Comparison of ENCODE assay signal across 27 mouse cellular contexts in genomic region chr4:132488976-132489375, GRCm38 (mm10). TPM values are rescaled to one million over a fixed set of nuclear protein-coding genes. Genes with fewer than 3 reads are reported as not detected.
DNase-seq lines count a peak whose midpoint lies in the region; ATAC-seq and TF ChIP-seq lines count a peak whose summit lies in the region.
"Had no signal": no experiment of that assay in that cellular context is flagged by ENCODE, and none has a peak within 500 bp of the region (broad histone marks: within the 10 kb centered on the region; RNA-seq: fewer than 3 reads in every experiment).

No protein-coding gene starts in this region.

- no peaks in the 10 kb centered on the region for H3K27me3 ChIP-seq in kidney, adult 2 months (replicated peaks; ENCODE audit: control insufficient read depth, insufficient read depth, low read length)
- no peaks in the 10 kb centered on the region for H3K27me3 ChIP-seq in lung, postnatal 0 days (replicated peaks; ENCODE audit: insufficient read depth, low read length)
- no peaks in the 10 kb centered on the region for H3K27me3 ChIP-seq in midbrain, embryonic 11.5 days (ENCODE audit: control insufficient read depth, insufficient read depth, low read length)
- H3K27me3 ChIP-seq in midbrain, embryonic 15.5 days (replicated peaks), result no peaks in the 10 kb centered on the region
- H3K27me3 ChIP-seq: CH12.LX; embryonic facial prominence, embryonic 12.5 days; embryonic facial prominence, embryonic 15.5 days; heart, embryonic 13.5 days; Patski had no signal

- no peaks in the 10 kb centered on the region for H3K36me3 ChIP-seq in kidney, adult 2 months (ENCODE audit: control insufficient read depth, insufficient read depth, low read length)
- peaks cover 3% of the 10 kb centered on the region; the same call in 1 of the 2 replicates for H3K36me3 ChIP-seq in lung, postnatal 0 days (ENCODE audit: insufficient read depth, low read length)
- no peaks in the 10 kb centered on the region for H3K36me3 ChIP-seq in midbrain, embryonic 11.5 days (ENCODE audit: control insufficient read depth, insufficient read depth, low read length)
- H3K36me3 ChIP-seq in midbrain, embryonic 15.5 days (replicated peaks), result no peaks in the 10 kb centered on the region

- TF ChIP-seq CTCF in kidney, adult 2 months (conservative IDR thresholded peaks at IDR 0.05; ENCODE audit: insufficient read depth, insufficient read length, low read depth, low read length), result no peak
- no peak for TF ChIP-seq CTCF in lung, postnatal 0 days (IDR thresholded peaks at IDR 0.05)
- no peak for TF ChIP-seq CTCF in lung, adult 2 months (IDR thresholded peaks at IDR 0.05; ENCODE audit: insufficient read depth, low read length)

- no peak overlapping the region for H3K4me3 ChIP-seq in kidney, adult 2 months (ENCODE audit: insufficient read depth, low read depth, low read length)
- H3K4me3 ChIP-seq in lung, postnatal 0 days (ENCODE audit: low read depth, low read length), result no peak overlapping the region
- H3K4me3 ChIP-seq in lung, adult 2 months (replicated peaks; ENCODE audit: extremely low read depth, low read depth, low read length), result no peak overlapping the region
- H3K4me3 ChIP-seq in midbrain, embryonic 11.5 days (ENCODE audit: low read depth, low read length), result no peak overlapping the region
- H3K4me3 ChIP-seq in midbrain, embryonic 15.5 days, result no peak overlapping the region
- H3K4me3 ChIP-seq: embryonic facial prominence, embryonic 12.5 days; embryonic facial prominence, embryonic 15.5 days; heart, adult 2 months; heart, embryonic 10.5 days; heart, embryonic 13.5 days had no signal

- peak; percentile 78 for ATAC-seq in lung, postnatal 0 days
- no peak for ATAC-seq in midbrain, embryonic 11.5 days (ENCODE audit: low FRiP score)
- no peak for ATAC-seq in midbrain, embryonic 15.5 days (replicated peaks)
- ATAC-seq: forebrain, embryonic 14.5 days; forebrain, postnatal 0 days; Patski had no signal

- no peak overlapping the region; the same call in 1 of the 2 replicates for H3K4me2 ChIP-seq in lung, postnatal 0 days (replicated peaks; ENCODE audit: low read depth, low read length)
- H3K4me2 ChIP-seq in midbrain, embryonic 11.5 days, result no peak overlapping the region
- H3K4me2 ChIP-seq in midbrain, embryonic 15.5 days, result no peak overlapping the region
- H3K4me2 ChIP-seq: embryonic facial prominence, embryonic 12.5 days; embryonic facial prominence, embryonic 15.5 days; heart, embryonic 13.5 days; hindbrain, embryonic 14.5 days had no signal

- no peaks in the 10 kb centered on the region for H3K9me3 ChIP-seq in lung, postnatal 0 days (ENCODE audit: low read length)
- H3K9me3 ChIP-seq in midbrain, embryonic 11.5 days (ENCODE audit: control insufficient read depth, low read length), result no peaks in the 10 kb centered on the region
- H3K9me3 ChIP-seq in midbrain, embryonic 15.5 days, result no peaks in the 10 kb centered on the region
- H3K9me3 ChIP-seq: embryonic facial prominence, embryonic 12.5 days; embryonic facial prominence, embryonic 15.5 days; G1E; heart, embryonic 10.5 days; heart, embryonic 13.5 days had no signal

- H3K4me1 ChIP-seq in kidney, adult 2 months (ENCODE audit: control insufficient read depth, insufficient read depth, low read length), result peaks cover 14% of the 10 kb centered on the region; the same call in 1 of the 2 replicates
- H3K4me1 ChIP-seq in lung, postnatal 0 days (ENCODE audit: insufficient read depth, low read depth, low read length), result no peaks in the 10 kb centered on the region
- H3K4me1 ChIP-seq in lung, adult 2 months (ENCODE audit: control insufficient read depth, insufficient read depth, low read length), result peaks cover 11% of the 10 kb centered on the region
- no peaks in the 10 kb centered on the region for H3K4me1 ChIP-seq in midbrain, embryonic 11.5 days (ENCODE audit: control insufficient read depth, insufficient read depth, low read length)
- H3K4me1 ChIP-seq in midbrain, embryonic 15.5 days, result peaks cover 4% of the 10 kb centered on the region; the same call in 1 of the 2 replicates

- WGBS in kidney, adult 2 months, result 68% methylated on average over 6 of the region's 6 CpGs
- 50% methylated on average over 6 of the region's 6 CpGs for WGBS in lung, postnatal 0 days
- WGBS in lung, adult 2 months, result 56% methylated on average over 6 of the region's 6 CpGs
- whole genome bisulfite sequencing in midbrain, embryonic 11.5 days, result 80% methylated on average over 6 of the region's 6 CpGs
- 78% methylated on average over 6 of the region's 6 CpGs for WGBS in midbrain, embryonic 15.5 days

- DNase-seq in kidney, adult 2 months, result no peak
- DNase-seq in kidney, adult 8-10 months, result no peak
- DNase-seq in lung, postnatal 0 days (ENCODE audit: low spot score), result peak; percentile 79
- DNase-seq in lung, adult 2 months, result no peak
- peak; percentile 44 for DNase-seq in midbrain, embryonic 11.5 days (ENCODE audit: low spot score, missing footprints)
- DNase-seq in layer of hippocampus, postnatal 25 days (ENCODE audit: extremely low spot score in 1 of 2, low spot score in 1 of 2), result no peak
- DNase-seq: adrenal gland, postnatal 36 days; B cell, adult 2 months; cerebellum, adult 11 months; cerebellum, adult 2 months; cerebellum, adult 9-11 months; cerebellum, postnatal 25 days; forebrain, postnatal 0 days; gastrocnemius, postnatal 25 days; heart, adult 2 months; heart, postnatal 14 days; heart, postnatal 4 days had no signal

- no peak overlapping the region for H3K9ac ChIP-seq in lung, postnatal 0 days (replicated peaks; ENCODE audit: low read depth)
- no peak overlapping the region for H3K9ac ChIP-seq in midbrain, embryonic 11.5 days (ENCODE audit: low read length)
- H3K9ac ChIP-seq in midbrain, embryonic 15.5 days, result no peak overlapping the region
- H3K9ac ChIP-seq: embryonic facial prominence, embryonic 12.5 days; embryonic facial prominence, embryonic 15.5 days; forebrain, postnatal 0 days; heart, embryonic 13.5 days; hindbrain, embryonic 14.5 days had no signal

- peak overlapping the region; percentile 92 for H3K27ac ChIP-seq in kidney, adult 2 months (ENCODE audit: insufficient read depth, low read depth, low read length)
- H3K27ac ChIP-seq in lung, postnatal 0 days (ENCODE audit: low read length), result peak overlapping the region; percentile 51
- no peak overlapping the region for H3K27ac ChIP-seq in midbrain, embryonic 11.5 days (ENCODE audit: low read depth, low read length)
- H3K27ac ChIP-seq in midbrain, embryonic 15.5 days, result no peak overlapping the region
- H3K27ac ChIP-seq: embryonic facial prominence, embryonic 12.5 days; heart, adult 2 months; heart, embryonic 10.5 days; heart, embryonic 13.5 days; hindbrain, embryonic 14.5 days had no signal

- no peak for TF ChIP-seq POLR2A in kidney, adult 2 months (IDR thresholded peaks at IDR 0.05; ENCODE audit: low read depth, low read length)
- TF ChIP-seq POLR2A in lung, adult 2 months (IDR thresholded peaks at IDR 0.05; ENCODE audit: borderline replicate concordance, extremely low read depth, low read depth, low read length), result no peak

- no peak for TF ChIP-seq EP300 in lung, postnatal 0 days (IDR thresholded peaks at IDR 0.05)

RNA-seq across cellular contexts. Expression of gene Sesn2, which starts 21.3 kb away (rescaled TPM):
- polyA plus RNA-seq in kidney, adult 2 months (2012; rRNA removed), result 26.7 and 29.4 TPM in 2 replicates
- polyA plus RNA-seq in lung, postnatal 0 days (2015; fragmentation: Nextera tagmentation; extraction: Ambion mirVana), result 11.6 and 16.0 TPM in 2 replicates
- 11.5 and 14.1 TPM in 2 replicates for polyA plus RNA-seq in lung, adult 2 months (2012; rRNA removed)
- polyA plus RNA-seq in midbrain, embryonic 11.5 days (2014; fragmentation: Nextera tagmentation; extraction: Ambion mirVana), result 4.9 and 5.1 TPM in 2 replicates
- polyA plus RNA-seq in midbrain, embryonic 15.5 days (2015; fragmentation: Nextera tagmentation; extraction: Ambion mirVana), result 8.1 and 9.7 TPM in 2 replicates
- 10 to 100 TPM; 13.2 to 13.3 TPM for total RNA-seq in layer of hippocampus, postnatal 25 days (2021)

RNA-seq across cellular contexts. Expression of gene Med18, which starts 25.3 kb away (rescaled TPM):
- polyA plus RNA-seq in kidney, adult 2 months (2012; rRNA removed), result 2.4 and 2.9 TPM in 2 replicates
- 10.4 and 11.3 TPM in 2 replicates for polyA plus RNA-seq in lung, postnatal 0 days (2015; fragmentation: Nextera tagmentation; extraction: Ambion mirVana)
- polyA plus RNA-seq in lung, adult 2 months (2012; rRNA removed), result 2.9 and 4.3 TPM in 2 replicates
- polyA plus RNA-seq in midbrain, embryonic 11.5 days (2014; fragmentation: Nextera tagmentation; extraction: Ambion mirVana), result 19.2 and 22.3 TPM in 2 replicates
- polyA plus RNA-seq in midbrain, embryonic 15.5 days (2015; fragmentation: Nextera tagmentation; extraction: Ambion mirVana), result 15.9 and 17.7 TPM in 2 replicates
- total RNA-seq in layer of hippocampus, postnatal 25 days (2021), result 1 to 10 TPM; 9.2 to 9.4 TPM

RNA-seq across cellular contexts. Expression of gene Atpif1, which starts 44.5 kb away (rescaled TPM):
- polyA plus RNA-seq in kidney, adult 2 months (2012; rRNA removed), result 346 and 485 TPM in 2 replicates
- 700 and 732 TPM in 2 replicates for polyA plus RNA-seq in lung, postnatal 0 days (2015; fragmentation: Nextera tagmentation; extraction: Ambion mirVana)
- 68.3 and 93.0 TPM in 2 replicates for polyA plus RNA-seq in lung, adult 2 months (2012; rRNA removed)
- 1,016 and 1,079 TPM in 2 replicates for polyA plus RNA-seq in midbrain, embryonic 11.5 days (2014; fragmentation: Nextera tagmentation; extraction: Ambion mirVana)
- polyA plus RNA-seq in midbrain, embryonic 15.5 days (2015; fragmentation: Nextera tagmentation; extraction: Ambion mirVana), result 1,207 and 1,280 TPM in 2 replicates
- total RNA-seq in layer of hippocampus, postnatal 25 days (2021), result 100 to 1,000 TPM; 461 to 496 TPM

RNA-seq across cellular contexts. Expression of gene Dnajc8, which starts 46.4 kb away (rescaled TPM):
- 22.2 and 32.2 TPM in 2 replicates for polyA plus RNA-seq in kidney, adult 2 months (2012; rRNA removed)
- 157 and 182 TPM in 2 replicates for polyA plus RNA-seq in lung, postnatal 0 days (2015; fragmentation: Nextera tagmentation; extraction: Ambion mirVana)
- polyA plus RNA-seq in lung, adult 2 months (2012; rRNA removed), result 25.0 and 41.8 TPM in 2 replicates
- polyA plus RNA-seq in midbrain, embryonic 11.5 days (2014; fragmentation: Nextera tagmentation; extraction: Ambion mirVana), result 228 and 245 TPM in 2 replicates
- polyA plus RNA-seq in midbrain, embryonic 15.5 days (2015; fragmentation: Nextera tagmentation; extraction: Ambion mirVana), result 130 and 131 TPM in 2 replicates
- total RNA-seq in layer of hippocampus, postnatal 25 days (2021), result 10 to 100 TPM; 84.5 to 88.5 TPM

Comparison
In these comparisons a context has a peak if more than half of its experiments do, and no peak if none do; other contexts are left out.
1. DNase-seq: peak in lung, postnatal 0 days (single experiment) and midbrain, embryonic 11.5 days (single experiment); none in kidney, adult 2 months (single experiment), kidney, adult 8-10 months (0 of 2), lung, adult 2 months (single experiment) and layer of hippocampus, postnatal 25 days (0 of 2).
2. H3K27ac ChIP-seq: peak in kidney, adult 2 months (single experiment) and lung, postnatal 0 days (single experiment); none in midbrain, embryonic 11.5 days (single experiment) and midbrain, embryonic 15.5 days (single experiment).